Mouse (Mus musculus) ovary, postnatal 14 days (tissue): ENCODE data around the gene Mrgpre.
A peak's percentile ranks its signal among the peaks of the same experiment; 100 is the strongest.

Source experiments
- DNase-seq: peaks from one replicate; pipeline ENCODE4 v3.0.0; 2022; ENCODE audit warnings: low spot score

Mrgpre gene

GRCm38 (mm10) chr7:143776137-143776536, 8.2 kb downstream of the Mrgpre start:
- no peak for DNase-seq

GRCm38 (mm10) chr7:143769461-143769860, 14.8 kb downstream of the Mrgpre start:
- DNase-seq = no peak

DNA sequence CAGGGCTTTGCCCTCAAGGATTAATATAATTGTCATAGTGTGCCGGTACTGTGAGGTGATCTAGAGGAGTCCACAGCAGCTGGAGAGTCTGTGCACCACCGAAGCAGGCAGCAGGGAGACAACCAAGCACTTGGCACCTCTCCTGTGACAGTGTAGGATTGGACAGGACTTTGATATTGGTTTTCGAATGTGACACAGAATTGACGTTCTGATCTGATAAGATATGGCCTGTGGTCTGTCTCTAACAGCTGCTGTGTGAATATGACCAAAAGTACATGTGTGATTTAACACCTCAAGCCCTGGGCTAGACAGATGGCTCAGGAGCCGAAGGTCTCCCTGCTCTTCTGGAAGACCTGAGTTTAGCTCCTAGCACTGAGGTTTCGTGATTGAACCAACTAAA, 16.0 kb downstream of the Mrgpre start:
- no peak for DNase-seq

GRCm38 (mm10) chr7:143766893-143767292, 17.4 kb downstream of the Mrgpre start, which contains the start of gene Mrgprg:
TSS of gene Mrgprg (minus strand) at chr7:143766993.
- DNase-seq = no peak

DNA sequence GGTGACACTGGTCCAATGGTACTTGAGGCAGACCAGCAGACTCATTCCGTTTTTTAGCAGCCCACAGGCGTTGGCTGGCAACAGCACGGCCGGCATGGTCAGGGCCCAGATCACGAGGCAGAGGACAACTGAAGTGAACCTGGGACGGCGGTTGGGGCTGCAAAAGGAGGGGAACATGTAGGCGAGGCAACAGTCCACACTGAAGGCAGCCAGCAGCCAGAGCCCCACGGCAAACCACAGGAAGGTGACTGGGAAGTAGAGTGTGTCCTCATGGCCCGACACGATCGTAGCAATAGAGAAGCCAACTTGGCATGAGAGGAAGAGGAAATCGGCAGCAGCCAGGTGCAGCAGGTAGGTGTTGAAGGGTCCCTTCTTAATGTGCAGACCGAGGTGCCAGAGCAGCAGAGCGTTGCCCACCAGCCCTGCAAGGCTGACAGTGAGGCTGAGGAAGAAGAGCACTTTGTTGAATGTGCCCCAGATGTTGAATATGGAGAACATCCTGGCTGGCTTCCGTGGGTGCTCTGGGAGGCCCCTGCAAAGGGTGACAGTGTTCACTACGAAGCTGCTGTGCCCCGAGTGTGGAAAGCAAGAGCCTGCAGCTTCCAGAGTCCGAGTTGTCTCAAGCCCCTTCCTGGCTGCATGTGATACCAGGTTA, 19.3 kb downstream of the Mrgpre start:
- no peak for DNase-seq

- DNase-seq = no peak
These were observed 20.5 kb downstream of the Mrgpre start for GRCm38 (mm10) chr7:143763794-143764193.

DNA sequence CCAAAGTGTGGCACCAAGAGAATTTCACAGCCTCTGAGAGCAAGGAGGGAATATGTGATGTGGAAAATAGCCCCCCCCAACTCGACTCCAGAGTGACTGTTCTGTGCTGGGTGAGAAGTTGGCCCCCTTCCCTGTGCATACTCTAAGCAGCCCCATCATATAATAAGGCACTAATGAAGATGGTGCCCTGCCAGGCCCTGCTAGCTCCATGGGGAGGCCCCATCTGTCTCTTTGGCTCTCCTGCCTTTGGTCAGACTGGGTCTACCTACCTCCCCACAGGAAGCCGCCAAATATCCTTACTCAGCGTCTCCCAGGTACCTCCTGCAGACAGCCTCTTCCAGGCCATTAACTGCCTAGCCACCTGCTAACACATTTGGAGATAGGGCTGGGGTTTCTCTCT, 25.3 kb downstream of the Mrgpre start:
- no peak for DNase-seq

DNA sequence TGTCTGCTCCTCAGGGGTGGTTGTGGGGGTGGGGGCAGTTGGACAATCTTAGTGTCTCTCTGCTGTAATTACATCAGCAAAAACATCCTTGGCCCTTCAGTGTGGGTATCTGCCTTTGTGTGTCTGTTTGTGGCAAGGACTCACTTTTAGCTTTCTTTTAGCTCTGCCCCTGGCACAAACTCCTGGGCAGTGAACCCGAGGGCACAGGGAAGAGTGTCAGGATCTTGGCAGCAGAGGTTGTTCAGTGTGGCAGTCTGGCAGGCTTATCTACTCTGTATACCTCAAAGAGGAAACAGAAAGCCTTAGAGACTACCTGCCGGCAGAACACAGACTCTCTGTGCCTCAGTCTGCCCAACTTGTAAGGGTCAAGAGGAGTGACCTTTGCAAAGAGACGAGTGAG, 26.6 kb downstream of the Mrgpre start:
- DNase-seq = no peak

- no peak for DNase-seq
These were observed 27.3 kb downstream of the Mrgpre start for GRCm38 (mm10) chr7:143757027-143757390.

DNA sequence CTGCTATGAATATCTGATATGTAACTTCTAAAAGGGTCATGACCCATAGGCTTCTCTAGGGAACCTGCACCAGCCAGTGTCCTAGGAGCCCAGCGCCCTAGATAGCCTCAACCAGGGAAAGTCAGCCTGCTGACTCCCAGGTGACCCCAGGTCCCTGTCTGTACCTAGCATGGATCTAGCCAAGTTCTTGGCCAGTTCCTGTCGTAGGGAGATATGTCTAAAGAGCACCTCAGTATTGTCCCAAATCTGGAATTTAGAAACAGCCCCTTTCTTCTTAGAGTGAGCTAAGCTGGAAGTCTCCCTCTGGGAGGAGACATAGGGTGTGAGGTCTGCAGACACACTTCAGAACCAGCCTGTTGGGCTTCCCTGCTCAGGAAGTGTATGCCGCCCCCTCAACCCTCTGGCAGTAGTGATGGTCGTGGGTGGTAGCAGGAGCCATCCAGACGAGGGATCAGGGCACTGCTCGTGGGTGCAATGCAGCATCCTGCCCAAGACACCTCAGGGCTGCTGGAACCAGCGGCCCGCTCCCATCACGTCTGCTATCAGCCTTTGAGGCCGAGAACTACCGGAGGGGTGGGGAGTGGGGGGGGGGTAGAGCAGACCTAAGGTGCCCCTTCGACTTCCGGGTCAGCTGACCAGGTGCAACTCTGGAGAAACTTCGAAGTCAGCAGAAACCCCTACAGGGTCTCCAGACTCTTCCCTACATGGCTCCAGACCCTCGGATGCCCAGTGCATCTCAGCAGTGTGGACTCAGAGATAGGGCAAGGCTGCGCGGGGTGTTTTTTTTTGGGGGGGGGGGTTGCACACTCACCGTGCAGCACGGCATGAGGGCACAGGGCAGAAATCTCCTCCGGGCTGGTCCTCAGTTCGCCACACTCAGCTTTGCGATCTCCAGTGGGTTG, 27.9 kb downstream of the Mrgpre start, which contains the start of gene Osbpl5:
TSS of gene Osbpl5 (minus strand) at position 861 of the 902 bp plus-strand sequence.
- DNase-seq = no peak

DNA sequence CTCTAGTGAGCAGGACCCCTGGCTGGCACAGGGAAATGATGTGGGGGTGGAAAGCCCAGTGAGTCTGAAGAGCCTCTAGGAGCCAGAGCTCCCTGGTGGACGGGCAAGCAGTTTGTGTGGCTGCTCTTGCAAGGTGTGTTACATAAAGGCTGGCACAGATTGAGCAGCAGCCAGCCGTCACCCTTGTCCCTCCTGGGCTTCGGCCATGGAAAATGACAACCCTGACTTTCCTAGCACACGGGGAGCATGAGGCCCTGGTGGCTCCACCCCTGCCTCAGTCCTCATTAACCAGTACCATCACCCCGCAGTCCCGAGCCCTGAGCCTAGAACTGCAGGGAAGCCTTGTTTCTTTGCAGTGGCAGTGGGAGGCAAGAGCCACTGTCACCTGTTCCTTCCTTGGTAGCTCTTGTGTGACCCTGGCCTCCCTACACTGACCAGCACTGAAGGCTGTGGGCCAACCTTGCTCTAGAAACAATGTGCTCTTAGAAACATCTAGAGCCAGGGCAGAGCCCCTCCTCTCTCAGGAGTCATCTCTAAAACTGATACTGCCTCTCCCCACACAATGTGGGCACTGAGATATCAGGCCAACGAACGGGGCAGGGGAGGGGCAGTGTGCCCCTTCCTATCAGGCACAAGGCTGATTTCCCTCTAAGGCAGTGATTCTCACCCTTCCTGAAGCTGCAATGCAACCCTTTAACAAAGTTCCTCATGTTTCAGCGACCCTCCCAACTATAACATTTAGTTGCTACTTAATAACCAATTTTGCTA, 28.8 kb downstream of the Mrgpre start:
- DNase-seq = no peak

GRCm38 (mm10) chr7:143753990-143754715, 30.1 kb downstream of the Mrgpre start:
- DNase-seq = peak; percentile 65

DNA sequence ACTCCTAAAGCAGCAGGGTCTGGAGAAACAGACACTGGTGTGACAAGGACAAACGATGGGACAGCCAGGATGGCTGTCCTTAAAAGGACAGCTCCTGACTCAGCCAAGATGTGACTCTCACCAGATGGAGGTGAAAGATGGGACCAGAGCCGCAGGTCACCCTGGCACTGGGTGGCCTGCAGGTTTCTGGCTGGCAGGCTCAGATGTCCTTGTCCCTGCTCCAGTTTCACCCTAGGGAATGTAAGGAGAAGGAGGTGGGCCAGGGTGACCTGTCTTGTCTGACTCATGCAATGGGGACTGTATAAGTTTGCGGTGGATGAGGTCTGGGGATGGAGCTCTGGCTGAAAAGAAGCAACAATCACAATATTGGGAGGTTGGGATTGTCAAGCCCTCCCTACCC, 31.7 kb downstream of the Mrgpre start:
- no peak for DNase-seq

DNA sequence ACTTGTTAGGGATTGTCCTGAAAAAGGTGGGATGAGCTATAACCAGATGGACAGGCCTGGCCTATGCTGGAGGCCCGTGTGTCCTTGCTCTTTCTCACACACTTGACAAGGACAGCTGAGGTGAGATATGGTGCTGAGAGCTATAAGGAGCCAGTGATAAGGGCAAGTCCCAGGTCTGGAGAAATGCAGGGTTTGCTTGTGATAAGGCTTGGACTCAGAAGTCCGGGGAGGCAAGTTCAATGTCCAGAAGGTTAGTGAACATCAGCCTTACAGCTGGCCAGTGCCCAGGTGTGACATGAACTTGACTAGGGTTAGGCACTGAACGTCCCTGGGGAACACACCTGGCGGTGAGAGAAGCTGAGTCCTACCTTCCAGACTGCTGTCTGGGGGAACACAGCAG, 32.2 kb downstream of the Mrgpre start:
- no peak for DNase-seq

GRCm38 (mm10) chr7:143751380-143751779, 32.9 kb downstream of the Mrgpre start:
- DNase-seq = no peak

DNA sequence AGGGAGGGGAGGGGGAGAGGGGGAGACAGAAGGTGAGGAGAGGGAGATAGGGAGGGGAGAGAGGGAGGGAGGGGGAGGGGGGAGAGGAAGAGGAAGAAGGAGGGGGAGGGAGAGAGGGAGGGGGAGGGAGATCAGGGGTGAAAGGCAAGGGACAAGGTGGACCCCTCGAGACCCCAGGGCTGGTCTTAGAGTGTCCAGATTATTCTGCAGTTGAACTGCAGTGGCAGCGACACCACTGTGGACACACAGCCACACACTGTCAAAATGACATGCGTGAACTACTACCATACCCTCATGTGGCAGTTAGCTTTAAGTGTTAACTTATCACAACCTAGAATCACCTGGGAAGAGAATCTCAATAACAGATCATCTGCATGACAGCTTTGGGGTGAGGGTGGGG, 35.3 kb downstream of the Mrgpre start:
- no peak for DNase-seq

DNA sequence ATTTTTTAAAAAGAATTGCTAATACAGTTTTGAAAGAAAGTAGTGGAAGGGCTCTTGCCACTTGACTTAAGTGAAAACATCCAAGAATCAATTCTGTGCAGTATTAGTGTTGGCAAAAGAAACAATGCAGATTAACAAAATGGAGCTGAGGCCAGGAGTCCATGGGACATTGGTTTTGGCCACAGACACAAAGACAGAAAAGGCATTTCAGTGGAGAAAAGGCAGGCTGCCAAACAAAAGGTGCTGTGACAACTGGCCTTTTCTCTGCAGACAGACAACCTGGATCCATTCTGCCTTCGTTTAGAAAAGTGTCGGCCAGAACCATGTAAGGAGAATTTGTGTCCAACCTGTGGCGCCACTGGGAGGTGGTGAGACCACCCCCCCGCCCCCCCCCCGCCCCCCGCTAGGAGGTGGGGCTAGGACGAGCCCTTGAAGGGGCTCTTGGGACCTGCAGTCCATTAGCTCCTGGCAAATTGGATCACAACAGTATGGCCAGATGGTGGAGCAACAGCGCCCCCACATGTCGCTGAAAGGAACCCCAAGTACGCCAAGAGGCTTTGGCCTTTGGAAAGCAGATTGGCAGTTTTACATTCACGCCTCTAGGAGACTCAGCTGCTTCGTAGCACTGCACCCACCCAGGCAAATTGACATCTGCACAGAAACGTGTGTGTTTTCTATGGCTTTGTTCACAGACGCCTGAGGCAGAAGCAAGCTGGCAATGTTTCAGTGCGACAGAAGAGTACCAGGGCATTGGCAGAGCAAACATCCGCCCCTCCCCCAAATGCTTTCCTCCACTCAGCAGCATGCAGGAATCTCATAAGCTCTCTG, 36.0 kb downstream of the Mrgpre start:
- DNase-seq = peak; percentile 89

GRCm38 (mm10) chr7:143740653-143741052, 43.6 kb downstream of the Mrgpre start:
- DNase-seq = no peak

DNA sequence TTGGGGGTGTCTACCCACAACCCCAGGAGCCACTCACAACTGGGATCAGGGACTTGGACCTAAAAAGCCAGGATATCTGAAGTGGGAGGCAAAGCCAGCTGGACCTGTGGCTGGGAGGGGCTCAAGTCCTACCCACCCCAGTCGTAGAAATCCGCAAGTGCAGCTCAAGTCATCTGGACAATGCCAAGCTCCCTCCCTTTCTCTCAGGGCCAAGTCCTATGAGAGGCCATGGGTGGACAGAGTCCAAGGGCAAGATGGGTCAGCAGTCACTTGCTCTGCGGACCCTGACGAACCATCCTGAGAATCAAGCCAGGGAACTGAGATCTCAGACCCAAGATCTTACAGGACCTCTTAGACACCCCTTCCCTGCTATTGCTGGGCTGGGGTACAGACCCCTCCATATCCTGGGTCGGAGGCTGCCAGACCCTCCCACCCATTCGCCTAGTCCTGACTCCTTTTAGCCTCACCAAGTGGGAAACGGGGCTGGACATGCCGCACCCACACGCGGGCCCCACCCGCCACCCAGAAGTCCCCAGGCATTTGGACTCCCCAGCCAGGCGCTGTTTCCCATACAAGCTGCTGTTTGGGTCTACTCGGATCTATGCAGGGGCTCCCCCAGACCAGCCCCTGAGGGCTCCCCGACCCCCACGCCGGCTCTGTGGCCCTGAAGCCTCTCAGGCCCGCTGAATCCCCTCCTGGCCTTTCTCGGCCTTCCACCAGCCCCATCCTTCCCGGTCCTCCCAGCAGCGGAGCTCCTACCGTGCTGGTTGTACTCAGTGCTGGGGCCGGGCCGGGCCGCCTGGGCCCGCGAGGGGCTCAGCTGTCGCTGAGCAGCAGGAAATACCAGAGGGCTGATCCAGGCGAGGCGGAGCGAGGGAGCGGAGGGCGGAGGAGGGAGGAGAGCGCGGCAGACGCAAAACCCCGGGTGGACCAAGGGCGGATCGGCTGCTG, 44.5 kb downstream of the Mrgpre start:
- DNase-seq = peak; percentile 75

- DNase-seq = no peak
These were observed 45.7 kb downstream of the Mrgpre start for GRCm38 (mm10) chr7:143738601-143739006.
